Mouse (Mus musculus) cerebellum, postnatal 4 days (tissue): Measurements from ENCODE around the gene Rreb1.

Source experiments
- DNase-seq, 2 experiments: peaks; one replicate each; pipeline ENCODE4 v3.0.0; 2022; ENCODE audit warnings: low spot score in 2 of 2, mixed read lengths in 1 of 2

Rreb1 gene

GRCm38 (mm10) chr13:37941950-37942886 lies 164.0 kb downstream of the Rreb1 start:
- no peak for DNase-seq

GRCm38 (mm10) chr13:37942887-37943331 lies 164.7 kb downstream of the Rreb1 start:
- no peak for DNase-seq

GRCm38 (mm10) chr13:37943466-37943865 lies 165.3 kb downstream of the Rreb1 start:
- no peak for DNase-seq

- no peak for DNase-seq
Observed at GRCm38 (mm10) chr13:37944306-37944705, 166.1 kb downstream of the Rreb1 start.

GRCm38 (mm10) chr13:37945392-37945791 lies 167.2 kb downstream of the Rreb1 start:
- DNase-seq = no peak

- peak; percentile 79 to 85 for DNase-seq
Observed at GRCm38 (mm10) chr13:37946734-37947133, 168.5 kb downstream of the Rreb1 start.

GRCm38 (mm10) chr13:37952981-37953380 lies 174.8 kb downstream of the Rreb1 start:
- DNase-seq = no peak

GRCm38 (mm10) chr13:37954318-37954717 lies 176.1 kb downstream of the Rreb1 start:
- DNase-seq = no peak

GRCm38 (mm10) chr13:37958498-37959238 lies 180.5 kb downstream of the Rreb1 start:
- no peak for DNase-seq

GRCm38 (mm10) chr13:37959239-37959907 lies 181.2 kb downstream of the Rreb1 start:
- no peak for DNase-seq

- no peak for DNase-seq
Observed at GRCm38 (mm10) chr13:37959936-37960335, 181.7 kb downstream of the Rreb1 start.

- DNase-seq = no peak
Observed at GRCm38 (mm10) chr13:37962541-37962940, 184.3 kb downstream of the Rreb1 start.

GRCm38 (mm10) chr13:37963354-37964007 lies 185.3 kb downstream of the Rreb1 start:
- DNase-seq = peak in 1 of 2 experiments; percentile 78

- no peak for DNase-seq
Observed at GRCm38 (mm10) chr13:37964128-37965087, 186.2 kb downstream of the Rreb1 start.

GRCm38 (mm10) chr13:37965126-37965914 lies 187.1 kb downstream of the Rreb1 start:
- DNase-seq = no peak

- DNase-seq = no peak
Observed at GRCm38 (mm10) chr13:37966256-37967051, 188.3 kb downstream of the Rreb1 start.

- DNase-seq = no peak
Observed at GRCm38 (mm10) chr13:37967052-37967437, 188.8 kb downstream of the Rreb1 start.

- DNase-seq = no peak
Observed at GRCm38 (mm10) chr13:37967565-37967964, 189.4 kb downstream of the Rreb1 start.

- DNase-seq = peak; percentile 86 to 93
Observed at GRCm38 (mm10) chr13:37969337-37969736, 191.1 kb downstream of the Rreb1 start.
